Mouse (Mus musculus) CH12.LX (cell line): ENCODE data around the gene Fyb2.

ENCODE experiments used
- CTCF ChIP-seq, 2 experiments: IDR thresholded peaks in 1 of 2; conservative IDR thresholded peaks in 1 of 2; 2 replicates each; pipeline ENCODE4 v1.5.1; 2011 to 2012; ENCODE audit warnings: low read depth in 2 of 2, low read length in 2 of 2, improper control_type of control experiment in 1 of 2, inconsistent platforms in 1 of 2, mild to moderate bottlenecking in 1 of 2, moderate library complexity in 1 of 2
- E2F4 ChIP-seq: IDR thresholded peaks from 2 replicates; pipeline ENCODE4 v1.6.1; 2011; ENCODE audit warnings: low read depth, low read length, improper control_type of control experiment; ENCODE audit not compliant: insufficient replicate concordance
- NELFE ChIP-seq: IDR thresholded peaks from 2 replicates; pipeline ENCODE4 v1.6.1; 2011; ENCODE audit warnings: low read depth, low read length, improper control_type of control experiment
- TBP ChIP-seq: conservative IDR thresholded peaks from 2 replicates; pipeline ENCODE4 v1.6.1; 2011; ENCODE audit warnings: low read depth, low read length, improper control_type of control experiment
- USF1 ChIP-seq: IDR thresholded peaks from 2 replicates; pipeline ENCODE4 v1.6.1; 2014; ENCODE audit warnings: low read depth, mild to moderate bottlenecking, inconsistent platforms, low read length, improper control_type of control experiment
- ZC3H11A ChIP-seq: IDR thresholded peaks from 2 replicates; pipeline ENCODE4 v1.6.1; 2012; ENCODE audit warnings: low read depth, mild to moderate bottlenecking, inconsistent platforms, low read length, improper control_type of control experiment

DNA sequence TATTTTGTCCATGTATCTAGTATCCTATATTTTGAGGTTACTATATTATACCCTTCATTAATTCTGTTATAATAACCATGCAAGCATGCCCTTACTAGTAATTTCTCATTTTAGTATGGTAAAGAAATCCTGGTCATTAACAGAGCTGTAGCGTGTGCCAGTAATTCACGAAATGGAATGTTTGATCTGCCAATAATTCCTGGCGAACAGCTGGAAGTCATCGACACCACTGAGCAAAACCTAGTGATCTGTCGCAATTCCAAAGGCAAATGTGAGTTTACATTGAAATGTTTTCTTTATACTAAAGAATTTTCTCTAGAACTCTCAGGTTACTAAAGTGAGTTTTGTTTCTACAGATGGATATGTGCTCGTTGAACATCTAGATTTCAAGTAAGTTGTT, 102.2 kb downstream of the Fyb2 start:
- TF ChIP-seq ZC3H11A (no peak), E2F4 (no peak), CTCF (conservative IDR thresholded peaks at IDR 0.05 in 1 of 2, IDR thresholded peaks at IDR 0.05 in 1 of 2; ENCODE audit: low read depth in 2 of 2, low read length in 2 of 2) (no peak), USF1 (no peak), NELFE (no peak), TBP (no peak)
